Mouse (Mus musculus) CH12.LX (cell line): ENCODE measurements at regions not wholly inside any gene's neighbourhood (a gene's known extent, or its start where the extent isn't known, plus 50 kb on each side); places are given as distances from the start of the nearest gene placed in this dataset.

Experiments
- CTCF ChIP-seq, 2 experiments: IDR thresholded peaks in 1 of 2; conservative IDR thresholded peaks in 1 of 2; 2 replicates each; pipeline ENCODE4 v1.5.1; 2011 to 2012; ENCODE audit warnings: low read depth in 2 of 2, low read length in 2 of 2, improper control_type of control experiment in 1 of 2, inconsistent platforms in 1 of 2, mild to moderate bottlenecking in 1 of 2, moderate library complexity in 1 of 2
- GABPA ChIP-seq: IDR thresholded peaks from 2 replicates; pipeline ENCODE4 v1.6.1; 2012; ENCODE audit warnings: low read depth, low read length, improper control_type of control experiment, inconsistent platforms; ENCODE audit not compliant: insufficient replicate concordance
- MAFK ChIP-seq: IDR thresholded peaks from 2 replicates; pipeline ENCODE4 v1.6.1; 2011; ENCODE audit warnings: low read length, improper control_type of control experiment; ENCODE audit not compliant: insufficient replicate concordance
- MXI1 ChIP-seq: IDR thresholded peaks from 2 replicates; pipeline ENCODE4 v1.6.1; 2011; ENCODE audit warnings: mild to moderate bottlenecking, low read depth, low read length, improper control_type of control experiment
- NRF1 ChIP-seq: IDR thresholded peaks from 2 replicates; pipeline ENCODE4 v1.6.1; 2014; ENCODE audit warnings: low read depth, mild to moderate bottlenecking, inconsistent platforms, low read length, improper control_type of control experiment, moderate library complexity
- PAX5 ChIP-seq: IDR thresholded peaks from 2 replicates; pipeline ENCODE4 v1.6.1; 2012; ENCODE audit warnings: low read length, inconsistent platforms, mixed read lengths
- POLR2A ChIP-seq: IDR thresholded peaks from 2 replicates; pipeline ENCODE4 v1.6.1; 2011; ENCODE audit warnings: low read depth, mild to moderate bottlenecking, improper control_type of control experiment, low read length
- POLR2AphosphoS2 ChIP-seq: IDR thresholded peaks from 2 replicates; pipeline ENCODE4 v1.6.1; 2011; ENCODE audit warnings: low read depth, low read length, improper control_type of control experiment
- USF1 ChIP-seq: IDR thresholded peaks from 2 replicates; pipeline ENCODE4 v1.6.1; 2014; ENCODE audit warnings: low read depth, mild to moderate bottlenecking, inconsistent platforms, low read length, improper control_type of control experiment
- ZKSCAN1 ChIP-seq: IDR thresholded peaks from 2 replicates; pipeline ENCODE4 v1.6.1; 2012; ENCODE audit warnings: low read depth, inconsistent platforms, low read length, improper control_type of control experiment, borderline replicate concordance

- no peak for TF ChIP-seq MAFK
- no peak for TF ChIP-seq CTCF (conservative IDR thresholded peaks at IDR 0.05 in 1 of 2, IDR thresholded peaks at IDR 0.05 in 1 of 2; ENCODE audit: low read depth in 2 of 2, low read length in 2 of 2)
- no peak for TF ChIP-seq GABPA
- no peak for TF ChIP-seq ZKSCAN1
- TF ChIP-seq POLR2AphosphoS2, result no peak
- no peak for TF ChIP-seq POLR2A
- TF ChIP-seq NRF1, result no peak
- no peak for TF ChIP-seq MXI1
- no peak for TF ChIP-seq USF1
- TF ChIP-seq PAX5, result no peak
Observed at GRCm38 (mm10) chr17:66223711-66224110, 100.4 kb downstream of the Ddx11 start.
